Mouse (Mus musculus) right cerebral cortex, postnatal 36 days (tissue): ENCODE measurements around the gene Zfp827.

Source experiments
- DNase-seq, 2 experiments: peaks; one replicate each; pipeline ENCODE4 v3.0.0; 2022; ENCODE audit warnings: low spot score in 2 of 2, mixed read lengths in 1 of 2

Zfp827 gene

GRCm38 (mm10) chr8:79155556-79156161 lies 127.4 kb downstream of the Zfp827 start:
- DNase-seq, result no peak

GRCm38 (mm10) chr8:79157366-79157765 lies 129.1 kb downstream of the Zfp827 start:
- DNase-seq, result no peak

GRCm38 (mm10) chr8:79158357-79158756 lies 130.1 kb downstream of the Zfp827 start:
- DNase-seq, result no peak

GRCm38 (mm10) chr8:79159397-79159796 lies 131.2 kb downstream of the Zfp827 start:
- no peak for DNase-seq

DNA sequence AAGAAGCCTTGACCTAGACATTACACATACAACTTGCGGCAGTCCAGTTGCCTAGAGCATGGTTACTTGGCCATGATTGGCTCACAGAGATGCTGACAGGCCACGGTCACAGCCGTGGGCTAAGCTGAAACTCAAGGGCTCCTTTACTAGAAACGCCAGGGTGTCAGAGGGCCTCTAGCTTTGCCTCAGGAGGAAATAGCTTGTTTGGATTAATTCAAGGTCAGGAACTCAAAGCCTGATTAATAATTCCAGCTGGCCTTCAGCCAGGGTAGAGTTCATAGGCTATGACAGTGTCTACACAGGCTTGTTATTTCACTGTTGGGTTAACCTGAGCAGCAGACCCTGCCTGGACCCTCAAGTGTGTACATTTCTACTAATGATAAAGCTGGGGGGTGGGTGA lies 132.1 kb downstream of the Zfp827 start:
- DNase-seq, result no peak

DNA sequence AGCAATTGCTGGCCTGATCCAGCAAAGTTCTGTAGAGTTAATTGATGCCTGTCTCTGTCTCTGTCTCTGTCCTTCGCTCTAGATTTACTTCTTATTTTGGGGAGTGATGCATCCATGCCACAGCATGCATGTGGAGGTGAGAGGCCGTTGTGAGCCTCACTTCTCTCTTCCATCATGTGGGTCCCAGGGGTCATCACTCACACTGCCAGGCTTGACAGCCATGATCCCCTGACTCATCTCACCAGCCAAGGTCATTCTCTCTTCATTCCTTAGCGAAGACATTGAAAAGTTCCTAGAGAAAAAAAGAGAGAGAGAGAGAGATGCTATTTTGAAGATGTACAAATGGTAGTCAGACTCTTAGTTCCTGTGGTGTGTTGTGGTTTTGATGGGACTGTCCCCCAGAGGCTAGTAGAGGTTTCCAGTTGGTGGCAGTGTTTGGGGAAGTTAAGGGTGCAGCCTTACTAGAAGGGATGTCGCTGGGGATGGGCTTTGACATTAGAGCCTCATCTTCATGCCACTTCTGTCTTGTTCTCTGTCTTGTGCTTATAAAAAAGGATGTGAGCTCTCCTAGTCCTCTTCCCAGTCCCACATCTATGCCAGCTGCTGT lies 133.0 kb downstream of the Zfp827 start:
- no peak for DNase-seq

DNA sequence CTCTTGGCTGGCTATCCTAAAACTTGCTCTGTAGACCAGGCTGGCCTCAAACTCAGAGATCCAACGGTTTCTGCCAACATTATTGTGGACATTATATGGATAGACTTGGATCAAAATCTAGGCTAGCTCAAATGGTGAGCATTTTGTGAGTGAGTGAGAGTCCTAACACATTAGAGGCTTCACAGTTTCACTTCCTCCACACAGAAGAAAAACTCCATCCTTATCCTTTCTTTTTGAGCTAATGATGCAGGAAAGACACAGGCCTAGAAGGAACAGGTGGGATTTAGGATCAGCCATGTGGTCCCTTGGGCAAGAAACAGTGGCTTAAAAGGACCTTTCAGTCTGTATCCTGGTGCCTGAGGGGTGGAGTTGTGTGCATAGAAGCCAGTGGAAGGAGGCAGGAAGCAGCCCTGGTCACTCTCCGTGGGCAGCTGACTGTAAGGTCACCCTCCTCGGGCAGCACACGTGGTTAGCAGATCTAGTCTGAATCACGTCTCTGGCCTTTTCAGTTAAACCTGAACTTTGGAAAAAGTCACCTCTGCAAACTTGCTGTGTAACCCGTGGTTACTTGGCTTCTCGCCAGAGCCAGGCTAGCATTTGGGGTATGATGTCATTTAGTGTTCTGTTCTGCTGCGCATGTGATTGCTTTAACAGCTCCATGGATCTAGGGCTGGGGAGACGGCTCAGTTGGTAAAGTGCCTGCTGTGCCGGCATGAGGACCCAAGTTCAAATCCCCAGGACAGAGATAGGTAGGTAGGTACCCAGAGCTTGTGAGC lies 134.5 kb downstream of the Zfp827 start:
- DNase-seq, result peak in 1 of 2 experiments; percentile 25

DNA sequence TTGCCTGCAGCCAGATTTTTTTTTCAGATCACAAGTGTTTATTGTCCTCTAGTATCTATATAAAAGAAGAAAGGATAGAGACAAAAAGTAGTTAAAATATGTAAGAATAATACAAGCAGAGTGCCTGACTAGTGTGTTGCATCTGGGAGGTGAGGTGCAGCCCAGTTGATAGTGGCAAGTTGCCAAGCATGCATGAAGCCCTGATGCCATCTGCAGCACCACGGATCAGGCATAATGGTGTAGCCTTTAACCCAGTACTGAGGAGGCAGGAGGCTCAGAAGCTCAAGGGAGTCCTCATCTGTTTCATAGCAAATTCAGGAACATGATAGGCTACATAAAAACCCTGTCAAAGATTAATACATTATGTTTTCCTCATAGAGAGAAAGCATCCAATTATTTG lies 136.1 kb downstream of the Zfp827 start:
- no peak for DNase-seq

DNA sequence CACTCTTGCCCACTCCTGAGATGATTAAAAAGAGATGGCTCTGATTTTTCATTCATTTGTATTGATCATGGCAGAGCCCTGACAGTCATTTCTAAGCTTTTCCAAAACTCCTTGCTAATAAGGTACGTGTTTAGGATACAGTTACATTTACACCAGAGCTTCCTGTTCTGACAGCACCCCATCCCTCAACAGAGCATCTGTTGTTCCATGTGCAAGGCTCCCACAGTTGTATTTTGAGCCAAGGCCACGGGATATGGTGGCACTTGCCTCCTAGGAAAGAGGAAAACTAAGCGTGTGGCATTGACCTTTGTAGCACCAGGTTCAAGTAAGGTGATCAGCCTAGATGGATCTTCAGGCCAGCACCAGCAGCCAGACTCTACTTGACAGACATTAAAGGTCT lies 137.0 kb downstream of the Zfp827 start:
- DNase-seq, result no peak

DNA sequence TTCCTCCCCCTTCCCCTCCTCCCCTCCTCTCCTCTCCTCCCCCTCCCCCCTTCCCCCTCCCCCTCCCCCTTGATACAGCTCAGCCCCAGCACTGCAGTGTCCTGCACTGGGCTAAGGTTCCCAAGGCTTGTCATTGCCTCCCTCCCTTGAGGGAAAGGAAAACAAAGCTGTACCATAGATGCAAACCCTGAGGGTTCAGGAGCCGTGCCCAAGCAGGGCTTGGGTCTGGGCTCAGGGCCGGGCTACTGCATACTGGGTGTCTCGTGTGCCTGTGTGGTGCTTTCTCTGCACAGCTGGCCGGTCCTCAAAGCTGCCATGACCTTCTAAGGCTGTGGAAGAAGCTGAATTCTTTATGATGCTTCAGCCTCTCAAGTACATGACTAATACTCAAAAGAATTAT lies 145.4 kb downstream of the Zfp827 start:
- no peak for DNase-seq

GRCm38 (mm10) chr8:79175991-79176390 lies 147.8 kb downstream of the Zfp827 start:
- DNase-seq, result no peak

DNA sequence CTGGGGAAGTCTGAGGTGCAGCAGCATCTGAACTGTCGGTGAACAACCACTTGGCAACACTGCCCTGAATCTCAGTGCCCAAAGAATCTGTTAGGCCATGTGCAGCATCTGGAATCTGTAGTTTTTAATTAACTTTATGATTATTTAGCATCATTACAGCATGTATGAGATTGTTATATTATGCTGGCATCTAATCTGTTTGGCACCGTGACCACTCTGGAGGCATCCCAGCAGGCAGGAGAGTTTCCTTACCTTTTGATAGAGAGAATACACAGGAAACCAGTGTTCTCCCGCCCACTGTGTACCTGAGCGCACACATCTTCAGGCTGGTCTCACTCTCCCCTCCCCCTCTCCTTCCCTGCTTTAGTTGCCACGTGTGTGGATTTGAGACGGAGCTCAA lies 151.4 kb downstream of the Zfp827 start:
- DNase-seq, result no peak

- no peak for DNase-seq
These were observed 157.3 kb downstream of the Zfp827 start for GRCm38 (mm10) chr8:79185488-79185887.

DNA sequence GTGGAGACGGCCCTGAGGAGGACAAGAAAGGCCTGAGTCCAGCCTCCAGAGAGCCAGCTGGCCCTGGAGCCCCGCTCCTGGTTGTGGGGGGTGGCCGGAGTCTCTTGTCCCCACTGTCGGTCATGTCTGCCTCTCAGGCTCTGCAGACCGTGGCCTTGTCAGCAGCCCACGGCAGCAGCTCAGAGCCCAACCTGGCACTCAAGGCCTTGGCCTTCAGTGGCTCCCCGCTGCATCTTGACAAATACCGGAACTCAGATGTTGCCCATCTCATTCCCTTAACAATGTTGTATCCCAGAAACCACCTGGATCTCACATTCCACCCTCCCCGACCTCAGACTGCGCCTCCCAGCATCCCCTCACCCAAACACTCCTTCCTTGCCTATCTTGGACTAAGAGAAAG lies 161.8 kb downstream of the Zfp827 start:
- DNase-seq, result no peak

DNA sequence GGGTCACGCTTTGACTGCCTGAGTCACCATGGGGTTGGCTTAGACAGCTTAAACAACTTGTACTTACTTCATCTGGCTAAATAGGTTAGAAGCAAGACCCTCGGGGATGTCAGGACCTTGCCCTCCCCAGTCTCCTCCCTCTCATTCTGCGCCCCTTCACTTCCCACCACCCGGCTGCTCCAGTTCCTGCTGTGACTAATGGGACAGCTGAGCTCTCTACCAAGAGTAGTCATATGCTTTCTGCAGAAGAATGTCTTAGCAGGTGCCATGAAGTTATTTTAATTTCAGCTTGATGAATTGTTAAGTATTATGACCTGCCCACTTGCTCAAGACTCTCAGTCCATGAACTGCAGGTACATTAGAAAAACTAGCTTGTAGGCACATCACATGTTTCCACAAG lies 168.2 kb downstream of the Zfp827 start:
- no peak for DNase-seq

- DNase-seq, result no peak
These were observed 170.4 kb downstream of the Zfp827 start for GRCm38 (mm10) chr8:79198675-79199074.

DNA sequence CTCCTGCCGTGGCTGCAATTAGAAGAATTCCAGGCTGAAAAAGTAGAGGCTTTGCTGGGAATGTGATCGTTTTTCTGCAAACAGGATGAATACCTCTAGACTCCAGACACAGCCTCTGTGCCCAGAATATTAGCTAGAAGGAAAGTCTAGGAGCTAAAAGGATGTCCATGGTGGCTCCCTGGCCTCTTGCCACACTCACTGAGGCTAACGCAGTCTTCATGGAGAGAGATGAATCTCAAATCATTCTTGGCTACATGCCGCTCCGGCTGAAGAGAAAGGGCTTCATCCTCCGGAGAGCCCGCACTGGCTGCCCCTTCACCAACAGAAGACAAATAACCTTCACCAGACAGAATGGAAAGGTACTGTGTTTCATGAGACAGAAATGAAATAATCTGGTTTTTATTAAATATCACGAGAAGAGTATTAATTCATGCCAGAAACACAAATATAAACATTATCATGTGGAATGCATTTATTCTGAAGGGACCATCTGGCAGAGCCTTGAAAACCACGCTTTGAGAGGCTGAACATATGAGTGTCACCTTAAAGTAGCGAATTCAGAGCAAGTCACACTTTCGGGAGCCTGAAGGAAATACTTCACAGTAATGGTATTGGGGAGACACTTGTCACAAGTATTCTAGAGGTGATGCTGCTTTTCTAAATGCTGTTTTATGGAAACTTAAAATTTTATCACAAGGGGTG lies 173.4 kb downstream of the Zfp827 start:
- DNase-seq, result no peak

DNA sequence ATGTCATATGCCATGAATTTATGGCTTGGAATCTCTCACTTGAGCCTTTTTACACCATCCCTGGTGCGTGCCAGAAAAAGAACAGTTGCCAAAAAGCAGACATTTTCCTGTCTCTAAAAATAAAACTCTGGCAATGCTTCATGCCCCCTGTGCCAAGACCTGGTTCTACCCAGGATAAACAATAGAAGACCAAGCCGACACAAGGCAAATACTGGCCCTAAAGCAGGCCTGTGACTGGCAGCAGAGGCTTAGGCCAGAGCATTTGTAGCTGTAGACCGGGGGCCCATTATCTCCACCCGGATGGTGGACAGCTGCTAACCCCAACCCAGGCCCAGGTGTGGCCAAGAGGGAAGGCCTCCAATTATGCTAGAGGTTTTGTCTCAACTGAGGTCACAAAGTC lies 178.7 kb downstream of the Zfp827 start:
- no peak for DNase-seq

DNA sequence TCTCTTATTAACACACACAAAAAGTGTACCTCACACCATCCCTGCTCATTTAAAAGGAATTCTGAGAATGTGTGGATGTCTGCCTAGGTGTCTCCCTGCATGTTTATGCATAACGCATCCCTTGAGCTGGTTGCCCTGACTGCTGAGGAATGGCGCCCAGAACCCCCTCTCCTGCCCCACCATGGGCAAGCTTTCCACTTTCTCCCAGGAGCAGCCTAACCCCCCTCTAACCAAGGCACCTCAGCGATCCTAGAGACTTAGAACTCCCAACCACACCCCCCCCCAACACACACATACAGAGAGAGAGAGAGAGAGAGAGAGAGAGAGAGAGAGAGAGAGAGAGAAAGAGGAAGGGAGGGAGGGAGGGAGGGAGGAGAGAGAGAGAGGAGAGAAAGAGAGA lies 179.9 kb downstream of the Zfp827 start:
- DNase-seq, result no peak

- no peak for DNase-seq
These were observed 180.7 kb downstream of the Zfp827 start for GRCm38 (mm10) chr8:79208691-79209640.

- no peak for DNase-seq
These were observed 181.6 kb downstream of the Zfp827 start for GRCm38 (mm10) chr8:79209641-79210358.
